In genomic region chr6:72658006-72658405, GRCm38 (mm10) we compare ENCODE assay signal across 8 mouse cellular contexts. TPM values are rescaled to one million over a fixed set of nuclear protein-coding genes. Genes with fewer than 3 reads are reported as not detected.
DNase-seq lines count a peak whose midpoint lies in the region; TF ChIP-seq lines count a peak whose summit lies in the region.
"Had no signal": no experiment of that assay in that cellular context is flagged by ENCODE, and none has a peak within 500 bp of the region (broad histone marks: within the 10 kb centered on the region; RNA-seq: fewer than 3 reads in every experiment).

No protein-coding gene starts in this region.

- peaks cover 5 to 44% of the 10 kb centered on the region in 2 experiments for H3K4me1 ChIP-seq in CH12.LX (ENCODE audit: control insufficient read depth in 1 of 2, insufficient read depth in 2 of 2)

- TF ChIP-seq POLR2A in CH12.LX (IDR thresholded peaks at IDR 0.05; ENCODE audit: low read depth, low read length): no peak

- no peak for DNase-seq in left cerebral cortex, adult 2 months (ENCODE audit: extremely low spot score in 1 of 2, low spot score in 2 of 2)
- DNase-seq in left cerebral cortex, adult 18-20 months (ENCODE audit: low spot score in 2 of 2): no peak
- DNase-seq in CH12.LX (ENCODE audit: extremely low read depth) (peak; percentile 65), MEL-GATA-1-ER (ENCODE audit: extremely low read depth, low read depth) (peak; percentile 30)
- DNase-seq in induced T-regulatory cell, adult 2 months (ENCODE audit: low read depth): peak; percentile 81
- DNase-seq in cerebellum, postnatal 14 days: no peak
- DNase-seq in adrenal gland, adult 8-10 months: no peak

- dilution Hi-C loops in CH12.LX (cut with MboI; ENCODE audit: extremely low pct_ligation_motif_present, extremely low pct_unique_long_range_greater_than_20kb, low sequenced_read_pairs): no loop called here

- intact Hi-C loops in left cerebral cortex, adult 2 months (cut with DNase I): no loop called here

- no peak overlapping the region for H3K4me2 ChIP-seq in CH12.LX (ENCODE audit: insufficient read depth, low read depth, poor library complexity, severe bottlenecking)

- in situ Hi-C loops in CH12.LX (cut with MboI; ENCODE audit: low pct_ligation_motif_present, low pct_unique_long_range_greater_than_20kb, low sequenced_read_pairs): no loop called here

- no peak overlapping the region for H3K27ac ChIP-seq in left cerebral cortex, adult 2 months
- H3K27ac ChIP-seq in CH12.LX (ENCODE audit: insufficient read depth, low read depth): no peak overlapping the region
- H3K27ac ChIP-seq: macrophage had no signal

- TF ChIP-seq EP300 in CH12.LX (IDR thresholded peaks at IDR 0.05; ENCODE audit: low read length): no peak

- no peaks in the 10 kb centered on the region for H3K36me3 ChIP-seq in CH12.LX (replicated peaks in 1 of 2; ENCODE audit: control insufficient read depth in 1 of 2, insufficient read depth in 1 of 2, low read length in 1 of 2)

- TF ChIP-seq RAD21 in CH12.LX (IDR thresholded peaks at IDR 0.05; ENCODE audit: low read depth, low read length): peak; percentile 45

- H3K27me3 ChIP-seq in CH12.LX (replicated peaks): no peaks in the 10 kb centered on the region

- H3K9me3 ChIP-seq in CH12.LX (replicated peaks; ENCODE audit: low read length): no peaks in the 10 kb centered on the region

- no peak overlapping the region for H3K9ac ChIP-seq in CH12.LX (ENCODE audit: insufficient read depth, low read depth)

- TF ChIP-seq CTCF in left cerebral cortex, adult 2 months (IDR thresholded peaks at IDR 0.05): peak; percentile 65
- peak; percentile 61 to 75; a peak in 3 of 4 replicates for TF ChIP-seq CTCF in CH12.LX (conservative IDR thresholded peaks at IDR 0.05 in 1 of 2, IDR thresholded peaks at IDR 0.05 in 1 of 2; ENCODE audit: low read depth in 2 of 2, low read length in 2 of 2)

- H3K79me2 ChIP-seq in CH12.LX (replicated peaks; ENCODE audit: control insufficient read depth, extremely low read depth, insufficient read depth, poor library complexity, severe bottlenecking): no peaks in the 10 kb centered on the region

- no peak overlapping the region for H3K4me3 ChIP-seq in left cerebral cortex, adult 2 months
- no peak overlapping the region for H3K4me3 ChIP-seq in CH12.LX (replicated peaks in 1 of 3; ENCODE audit: low read depth in 2 of 3, low read length in 2 of 3, poor library complexity in 1 of 3)

TF ChIP-seq in CH12.LX, 34 proteins besides CTCF, POLR2A, EP300 and RAD21:
- TF ChIP-seq MAFK (IDR thresholded peaks at IDR 0.05; ENCODE audit: insufficient replicate concordance, low read length) (no peak), SMC3 (IDR thresholded peaks at IDR 0.05; ENCODE audit: low read depth, low read length) (peak; percentile 52), ETS1 (conservative IDR thresholded peaks at IDR 0.05; ENCODE audit: low read depth, low read length) (no peak)

RNA-seq across cellular contexts. Expression of gene Tgoln1, which starts 41.2 kb away (rescaled TPM):
- 10 to 100 TPM; 95.1 to 95.5 TPM for total RNA-seq in left cerebral cortex, adult 2 months (2021)
- total RNA-seq in left cerebral cortex, adult 18-20 months (2021): 100 to 1,000 TPM in 1 of 2 experiments, 10 to 100 TPM in 1; 97.3 to 102 TPM
- 22.6 and 27.9 TPM in 2 replicates for total RNA-seq in CH12.LX (2012; rRNA removed)
- 20.0 and 23.5 TPM in 2 replicates for total RNA-seq in CH12.LX (2014; rRNA removed)
- polyA plus RNA-seq in CH12.LX (2012; ENCODE audit: insufficient read length, low read depth): 29.0 and 33.6 TPM in 2 replicates
- total RNA-seq in adrenal gland, adult 8-10 months (2022): 100 to 1,000 TPM; 238 to 271 (median 258) TPM

RNA-seq across cellular contexts. Expression of gene Retsat, which starts 59.7 kb away (rescaled TPM):
- total RNA-seq in left cerebral cortex, adult 2 months (2021): 10 to 100 TPM; 46.3 to 50.3 TPM
- total RNA-seq in left cerebral cortex, adult 18-20 months (2021): 10 to 100 TPM; 50.1 to 60.4 TPM
- total RNA-seq in CH12.LX (2012; rRNA removed) (12.5 and 15.6 TPM in 2 replicates), CH12.LX (2014; rRNA removed) (14.0 and 15.5 TPM in 2 replicates)
- polyA plus RNA-seq in CH12.LX (2012; ENCODE audit: insufficient read length, low read depth): 27.7 and 28.6 TPM in 2 replicates
- total RNA-seq in adrenal gland, adult 8-10 months (2022): 100 to 1,000 TPM; 269 to 371 (median 318) TPM

RNA-seq across cellular contexts. Expression of gene Elmod3, which starts 59.8 kb away (rescaled TPM):
- total RNA-seq in left cerebral cortex, adult 2 months (2021): 10 to 100 TPM; 19.1 to 21.3 TPM
- 10 to 100 TPM; 22.6 to 23.1 TPM for total RNA-seq in left cerebral cortex, adult 18-20 months (2021)
- total RNA-seq in CH12.LX (2012; rRNA removed) (4.7 and 7.1 TPM in 2 replicates), CH12.LX (2014; rRNA removed) (4.0 and 4.2 TPM in 2 replicates)
- 9.0 TPM in 2 replicates for polyA plus RNA-seq in CH12.LX (2012; ENCODE audit: insufficient read length, low read depth)
- total RNA-seq in adrenal gland, adult 8-10 months (2022): 10 to 100 TPM; 19.9 to 35.5 (median 25.5) TPM

Comparison
In these comparisons a context has a peak if more than half of its experiments do, and no peak if none do; other contexts are left out.
1. DNase-seq: peak in CH12.LX (single experiment), MEL-GATA-1-ER (single experiment) and induced T-regulatory cell, adult 2 months (single experiment); none in left cerebral cortex, adult 2 months (0 of 2), left cerebral cortex, adult 18-20 months (0 of 2), cerebellum, postnatal 14 days (0 of 2) and adrenal gland, adult 8-10 months (single experiment).
2. RNA of gene Retsat, which starts 59.7 kb away (total RNA-seq): 269 to 371 TPM in adrenal gland, adult 8-10 months; 50.1 to 60.4 TPM in left cerebral cortex, adult 18-20 months, 46.3 to 50.3 TPM in left cerebral cortex, adult 2 months and 12.5 to 15.6 TPM in CH12.LX; every median in the first group is over 4 times any median in the second.